Mouse (Mus musculus) limb, embryonic 11.5 days (tissue): ENCODE measurements around the gene Fut8. TPM values are rescaled to one million over a fixed set of nuclear protein-coding genes. Genes with fewer than 3 reads are reported as not detected.

Experiments
- ATAC-seq: fragments of 200-750 bp; cut with Nextera tagmentation; 2 replicates; pipeline ENCODE4 v1.8.0; 2017; ENCODE audit warnings: low read depth; ENCODE audit not compliant: insufficient number of reproducible peaks, low FRiP score, low TSS enrichment
- DNase-seq: peaks from one replicate; pipeline ENCODE4 v3.0.0-alpha.2; 2015; ENCODE audit warnings: low spot score
- H3K27ac ChIP-seq: fragments of 300-500 bp; sonication (generic); replicated peaks from 2 replicates; pipeline ENCODE4 v1.5.1; 2014; ENCODE audit warnings: low read depth, mild to moderate bottlenecking, low read length
- H3K27me3 ChIP-seq: fragments of 300-500 bp; sonication (generic); 2 replicates; pipeline ENCODE4 v1.6.1; 2014; ENCODE audit warnings: mild to moderate bottlenecking, low read length, mixed read lengths; ENCODE audit not compliant: control insufficient read depth, insufficient read depth
- H3K36me3 ChIP-seq: fragments of 300-500 bp; sonication (generic); 2 replicates; pipeline ENCODE4 v1.6.1; 2014; ENCODE audit warnings: mild to moderate bottlenecking, low read length, moderate library complexity, mixed read lengths; ENCODE audit not compliant: control insufficient read depth, insufficient read depth
- H3K4me1 ChIP-seq: fragments of 300-500 bp; sonication (generic); 2 replicates; pipeline ENCODE4 v1.6.1; 2014; ENCODE audit warnings: low read length, mixed read lengths; ENCODE audit not compliant: control insufficient read depth, insufficient read depth
- H3K4me2 ChIP-seq: fragments of 300-500 bp; sonication (generic); 2 replicates; pipeline ENCODE4 v1.6.1; 2014; ENCODE audit warnings: low read depth, mild to moderate bottlenecking, moderate library complexity; ENCODE audit not compliant: severe bottlenecking
- H3K4me3 ChIP-seq: fragments of 300-500 bp; sonication (generic); 2 replicates; pipeline ENCODE4 v1.5.1; 2014; ENCODE audit warnings: low read depth, low read length
- H3K9ac ChIP-seq: fragments of 300-500 bp; sonication (generic); 2 replicates; pipeline ENCODE4 v1.6.1; 2014; ENCODE audit warnings: mild to moderate bottlenecking, low read length
- H3K9me3 ChIP-seq: fragments of 300-500 bp; sonication (generic); 2 replicates; pipeline ENCODE4 v1.6.1; 2016; ENCODE audit warnings: low read length; ENCODE audit not compliant: control insufficient read depth
- WGBS: fragments of 180-500 bp; shearing (Covaris S2); extraction: QIAGEN DNeasy Blood & Tissue Kit; methylation state at CpG from one replicate; pipeline ENCODE4 v1.1.7; 2014; 5-methylcytosine and 5-hydroxymethylcytosine counted together
- polyA plus RNA-seq: library from polyadenylated mRNA; unstranded; fragments of >200 nt; fragmentation: Nextera tagmentation; extraction: Ambion mirVana; gene quantifications from 2 replicates; pipeline ENCODE4 v1.2.1, GENCODE M21; 2014

Gene Fut8
- polyA plus RNA-seq, result 22.5 and 22.9 TPM in 2 replicates

GRCm38 (mm10) chr12:77237950-77238530, at the start of gene Fut8:
Gene Fut8 (plus strand): TSS chr12:77238125.
- peak within 1 kb of the TSS; percentile 90 for H3K4me2 ChIP-seq
- H3K9me3 ChIP-seq, result no peaks in the 10 kb centered on the region
- DNase-seq (peak; percentile 90), ATAC-seq (peak; percentile 76)
- peak within 1 kb of the TSS; percentile 56 for H3K4me3 ChIP-seq
- H3K9ac ChIP-seq, result peak within 1 kb of the TSS; percentile 93
- H3K27ac ChIP-seq, result peak within 1 kb of the TSS; percentile 90
- WGBS, result under 1% methylated on average over 46 of the region's 46 CpGs
- H3K4me1 ChIP-seq, result 0 out of 2 replicates have a peak, but pooled peaks cover 4% of the 10 kb centered on the region
- H3K27me3 ChIP-seq, result no peaks in the 10 kb centered on the region
- no peaks in the 10 kb centered on the region for H3K36me3 ChIP-seq

GRCm38 (mm10) chr12:77189161-77189560, 48.8 kb upstream of the Fut8 start:
- no peak overlapping the region for H3K27ac ChIP-seq
- WGBS, result 61% methylated on average over 4 of the region's 4 CpGs
- no peaks in the 10 kb centered on the region for H3K27me3 ChIP-seq
- no peaks in the 10 kb centered on the region for H3K9me3 ChIP-seq
- no peaks in the 10 kb centered on the region for H3K36me3 ChIP-seq
- H3K4me3 ChIP-seq, result no peak overlapping the region
- no peaks in the 10 kb centered on the region for H3K4me1 ChIP-seq
- H3K9ac ChIP-seq, result no peak overlapping the region
- ATAC-seq, result no peak
- no peak overlapping the region for H3K4me2 ChIP-seq
- no peak for DNase-seq

GRCm38 (mm10) chr12:77189933-77190446, 47.9 kb upstream of the Fut8 start:
- Histone ChIP-seq H3K4me3 (no peak overlapping the region), H3K9ac (no peak overlapping the region), H3K27me3 (no peaks in the 10 kb centered on the region), H3K9me3 (no peaks in the 10 kb centered on the region), H3K4me1 (no peaks in the 10 kb centered on the region), H3K36me3 (no peaks in the 10 kb centered on the region), H3K4me2 (no peak overlapping the region), H3K27ac (no peak overlapping the region)
- no peak for ATAC-seq
- 84% methylated on average over 3 of the region's 3 CpGs for WGBS
- no peak for DNase-seq

GRCm38 (mm10) chr12:77191478-77192271, 46.2 kb upstream of the Fut8 start:
- WGBS, result 92% methylated on average over 9 of the region's 9 CpGs
- no peaks in the 10 kb centered on the region for H3K36me3 ChIP-seq
- H3K27ac ChIP-seq, result no peak overlapping the region
- DNase-seq (no peak), ATAC-seq (no peak)
- H3K4me2 ChIP-seq, result no peak overlapping the region
- no peak overlapping the region for H3K4me3 ChIP-seq
- no peaks in the 10 kb centered on the region for H3K27me3 ChIP-seq
- no peak overlapping the region for H3K9ac ChIP-seq
- no peaks in the 10 kb centered on the region for H3K9me3 ChIP-seq
- H3K4me1 ChIP-seq, result no peaks in the 10 kb centered on the region

- WGBS, result 87% methylated on average over 3 of the region's 3 CpGs
- no peak overlapping the region for H3K27ac ChIP-seq
- no peak for DNase-seq
- ATAC-seq, result no peak
- H3K4me3 ChIP-seq, result no peak overlapping the region
- H3K9ac ChIP-seq, result no peak overlapping the region
- no peaks in the 10 kb centered on the region for H3K36me3 ChIP-seq
- H3K4me2 ChIP-seq, result no peak overlapping the region
- H3K27me3 ChIP-seq, result no peaks in the 10 kb centered on the region
- H3K9me3 ChIP-seq, result no peaks in the 10 kb centered on the region
- no peaks in the 10 kb centered on the region for H3K4me1 ChIP-seq
Observed at GRCm38 (mm10) chr12:77192714-77193113, 45.2 kb upstream of the Fut8 start.

GRCm38 (mm10) chr12:77193225-77193716, 44.7 kb upstream of the Fut8 start:
- no peak overlapping the region for H3K9ac ChIP-seq
- no peaks in the 10 kb centered on the region for H3K27me3 ChIP-seq
- no peak overlapping the region for H3K4me2 ChIP-seq
- H3K36me3 ChIP-seq, result no peaks in the 10 kb centered on the region
- WGBS, result 72% methylated on average over 4 of the region's 4 CpGs
- ATAC-seq, result no peak
- no peak for DNase-seq
- H3K4me3 ChIP-seq, result no peak overlapping the region
- no peaks in the 10 kb centered on the region for H3K9me3 ChIP-seq
- no peak overlapping the region for H3K27ac ChIP-seq
- H3K4me1 ChIP-seq, result no peaks in the 10 kb centered on the region

GRCm38 (mm10) chr12:77195044-77195443, 42.9 kb upstream of the Fut8 start:
- H3K9me3 ChIP-seq, result no peaks in the 10 kb centered on the region
- no peak overlapping the region for H3K27ac ChIP-seq
- H3K36me3 ChIP-seq, result no peaks in the 10 kb centered on the region
- H3K9ac ChIP-seq, result no peak overlapping the region
- H3K27me3 ChIP-seq, result no peaks in the 10 kb centered on the region
- H3K4me1 ChIP-seq, result no peaks in the 10 kb centered on the region
- H3K4me3 ChIP-seq, result no peak overlapping the region
- no peak overlapping the region for H3K4me2 ChIP-seq
- ATAC-seq (no peak), DNase-seq (no peak)
- 77% methylated on average over 2 of the region's 2 CpGs for WGBS

- no peak overlapping the region for H3K4me3 ChIP-seq
- H3K9me3 ChIP-seq, result no peaks in the 10 kb centered on the region
- WGBS, result 94% methylated on average over 2 of the region's 2 CpGs
- H3K36me3 ChIP-seq, result no peaks in the 10 kb centered on the region
- H3K4me2 ChIP-seq, result no peak overlapping the region
- no peaks in the 10 kb centered on the region for H3K4me1 ChIP-seq
- no peak overlapping the region for H3K27ac ChIP-seq
- ATAC-seq (no peak), DNase-seq (no peak)
- no peaks in the 10 kb centered on the region for H3K27me3 ChIP-seq
- H3K9ac ChIP-seq, result no peak overlapping the region
Observed at GRCm38 (mm10) chr12:77196529-77197095, 41.3 kb upstream of the Fut8 start.
